Mouse (Mus musculus): ENCODE measurements around the gene 1700020D05Rik.

DNA sequence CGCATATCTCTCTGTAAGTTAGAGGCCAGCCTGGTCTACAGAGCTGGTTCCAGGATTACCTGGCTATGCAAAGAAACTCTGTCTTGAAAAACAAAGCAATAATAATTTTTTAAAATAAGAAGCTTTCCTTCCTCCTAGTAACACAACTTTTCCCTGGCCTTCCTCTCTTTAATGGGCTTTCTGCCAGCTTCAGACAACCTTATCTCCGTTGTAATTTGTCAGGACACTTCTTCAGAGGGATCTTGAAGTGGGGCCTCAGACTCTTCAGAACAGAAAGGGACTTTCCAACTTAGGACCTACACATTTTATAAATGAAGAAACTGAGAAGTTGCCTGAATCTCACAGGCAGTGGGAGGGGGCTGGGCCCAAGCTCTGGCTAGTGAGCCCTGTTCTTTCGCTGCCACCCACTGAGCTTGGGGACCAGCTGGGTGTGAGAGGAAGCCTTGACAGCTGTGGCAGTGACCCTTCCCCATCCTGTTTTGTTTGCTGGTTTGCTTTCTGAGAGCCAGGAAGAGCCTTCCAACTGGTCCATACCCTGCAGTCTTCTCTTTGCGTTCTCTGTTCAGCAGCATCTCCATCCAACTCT, 44.0 kb upstream of the 1700020D05Rik start:
- TF ChIP-seq CTCF (IDR thresholded peaks at IDR 0.05; ENCODE audit: low read depth) (no peak), EP300 (IDR thresholded peaks at IDR 0.05; ENCODE audit: low read depth) (no peak)

All from heart, postnatal 0 days (tissue).